Mouse (Mus musculus) testis, adult 10 weeks (tissue): ENCODE measurements around the gene Olfr203. TPM values are rescaled to one million over a fixed set of nuclear protein-coding genes. Genes with fewer than 3 reads are reported as not detected.

Experiments
- polyA plus RNA-seq: library from polyadenylated mRNA; stranded (reverse); fragments of 350-450 nt; fragmentation: Illumina TruSeq; extraction: RNeasy Lipid Tissue Mini Kit (QIAGEN cat#74804); gene quantifications from one replicate; pipeline ENCODE4 v1.2.3, GENCODE M21; 2014; ENCODE audit warnings: low read depth, low replicate concordance

Olfr203 gene
- polyA plus RNA-seq: not detected

DNA sequence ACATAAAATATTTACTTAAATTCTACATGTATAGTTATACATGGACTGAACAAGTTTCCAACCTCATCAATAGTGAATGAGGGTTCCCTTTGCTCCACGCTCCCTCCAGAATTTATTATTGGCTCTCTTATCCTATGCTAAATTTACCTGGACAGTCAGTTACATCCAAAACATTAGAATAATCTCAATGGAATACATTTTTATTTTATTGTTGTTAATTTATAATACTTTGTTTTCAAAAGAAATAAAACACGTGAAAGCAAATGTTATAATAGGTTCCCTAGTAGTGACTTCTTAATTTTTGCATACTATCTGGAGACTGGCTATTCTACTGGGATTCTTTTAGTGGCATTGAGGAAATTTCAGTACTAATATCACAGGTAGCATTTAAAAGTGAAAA is at the start of gene Olfr203:
TSS of gene Olfr203 (plus strand) at position 301 of the 400 bp plus-strand sequence.

DNA sequence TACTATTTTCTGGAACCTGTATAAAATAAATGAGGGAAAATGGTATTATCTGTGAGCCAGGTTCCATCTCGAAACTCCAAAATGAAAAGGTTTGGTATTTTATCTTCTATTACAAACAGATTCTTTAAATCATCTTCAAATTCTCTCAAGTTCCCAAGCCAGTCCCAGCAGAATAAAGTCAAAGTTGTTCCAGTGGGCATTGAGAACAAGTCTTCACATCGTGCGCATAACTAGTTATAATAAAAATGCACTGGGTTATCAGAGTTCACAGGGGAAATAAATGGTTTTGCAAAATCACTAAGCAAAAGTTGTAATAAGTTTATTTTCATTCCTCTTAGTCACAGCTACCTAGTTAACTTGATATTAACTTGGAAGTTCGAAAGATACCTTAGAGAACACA is 26.1 kb upstream of the Olfr203 start, which contains the start of gene Olfr201:
TSS of gene Olfr201 (minus strand) at position 101 of the 400 bp plus-strand sequence.

DNA sequence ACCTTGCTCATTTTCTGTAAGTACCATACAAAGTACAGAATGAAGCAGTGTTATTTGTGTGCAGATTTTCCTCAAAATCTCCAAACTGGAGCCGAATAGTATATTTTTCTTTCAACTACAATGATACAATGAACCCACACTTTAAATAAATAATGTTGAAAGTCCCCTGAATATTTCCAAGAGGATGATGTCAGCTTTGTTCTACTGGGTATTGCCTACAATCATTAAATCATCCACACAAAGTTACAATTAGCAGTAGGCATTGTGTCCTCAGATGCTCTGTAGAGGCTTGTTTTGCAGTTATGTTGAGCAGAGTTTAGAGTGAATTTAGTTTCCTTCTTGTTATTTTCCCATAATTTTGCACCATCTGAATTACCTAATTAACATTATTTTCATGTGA is 12.0 kb upstream of the Olfr203 start, which contains the start of gene Olfr202:
TSS of gene Olfr202 (minus strand) at position 101 of the 400 bp plus-strand sequence.

DNA sequence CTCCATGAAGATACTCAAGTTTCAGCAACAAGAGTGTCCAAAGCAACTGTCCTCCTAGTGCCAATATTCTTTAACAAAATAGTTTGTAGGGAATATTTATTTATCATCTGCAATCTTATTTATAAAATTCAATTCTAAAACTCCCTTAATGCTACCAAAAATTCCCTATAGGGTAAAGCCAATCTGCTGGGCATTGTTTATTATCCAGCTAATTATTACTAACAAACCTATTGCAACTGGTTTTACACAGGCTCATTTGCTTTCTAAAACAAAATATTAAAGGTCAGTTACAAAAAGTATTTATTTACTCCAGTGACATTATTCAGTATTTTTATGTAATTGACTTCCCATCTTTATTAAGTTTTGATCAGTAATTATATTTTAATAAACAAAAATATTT is 19.5 kb downstream of the Olfr203 start, which contains the start of gene Olfr204:
TSS of gene Olfr204 (minus strand) at position 101 of the 400 bp plus-strand sequence.

DNA sequence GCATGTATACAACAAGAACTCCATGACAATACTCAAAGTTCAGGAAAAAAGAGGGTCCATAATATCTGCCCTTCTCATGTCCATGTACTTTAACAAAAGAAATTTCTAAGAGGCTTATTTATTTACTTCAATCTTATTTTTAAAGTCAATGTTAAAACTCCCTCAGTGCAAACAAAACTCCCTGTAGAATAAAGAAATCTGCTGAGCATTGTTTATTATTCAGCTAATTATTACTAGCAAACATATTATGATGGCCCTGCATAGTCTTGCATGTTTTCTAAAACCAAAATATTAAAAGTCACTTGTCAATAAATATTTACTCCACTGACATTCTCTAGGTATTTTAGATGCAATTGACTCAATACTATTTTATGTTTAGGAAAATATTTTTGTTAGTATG is 32.4 kb downstream of the Olfr203 start, which contains the start of gene Olfr205:
TSS of gene Olfr205 (minus strand) at position 101 of the 400 bp plus-strand sequence.

DNA sequence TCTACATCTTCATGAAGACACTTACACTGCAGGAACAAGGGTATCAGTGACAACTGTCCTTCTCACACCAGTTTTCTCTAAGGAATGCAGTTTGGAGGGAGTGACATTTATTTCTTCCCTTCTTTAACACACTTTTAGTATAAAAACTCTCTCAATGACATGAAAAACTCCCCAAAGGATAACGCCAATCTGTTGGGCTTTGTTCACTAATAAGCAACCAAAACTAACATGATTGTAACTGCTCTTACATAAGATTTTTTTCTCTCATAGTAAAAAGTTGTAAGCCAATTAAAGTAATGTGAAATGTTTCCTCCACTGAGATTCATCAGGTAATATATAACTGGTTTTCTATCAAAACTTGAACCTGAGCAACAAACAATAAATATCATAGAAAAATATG is 50.5 kb downstream of the Olfr203 start, which contains the start of gene Olfr206:
TSS of gene Olfr206 (minus strand) at position 101 of the 400 bp plus-strand sequence.

Other genes with a start within 250 kb of the Olfr203 start
- gene Olfr190, start 220.9 kb upstream of the Olfr203 start, polyA plus RNA-seq: not detected
- gene Olfr191, start 209.1 kb upstream of the Olfr203 start, polyA plus RNA-seq: not detected
- gene Olfr193, start 187.0 kb upstream of the Olfr203 start, polyA plus RNA-seq: not detected
- gene Olfr194, start 177.8 kb upstream of the Olfr203 start, polyA plus RNA-seq: 0.11 TPM
- gene Olfr195, start 151.8 kb upstream of the Olfr203 start, polyA plus RNA-seq: not detected
- 0.11 TPM for gene Olfr196, start 128.4 kb upstream of the Olfr203 start, polyA plus RNA-seq
- gene Olfr198, start 95.3 kb upstream of the Olfr203 start, polyA plus RNA-seq: not detected
- 2.1 TPM for gene Olfr199, start 79.1 kb upstream of the Olfr203 start, polyA plus RNA-seq
- gene Olfr201, start 26.2 kb upstream of the Olfr203 start, polyA plus RNA-seq: not detected
- gene Olfr202, start 12.1 kb upstream of the Olfr203 start, polyA plus RNA-seq: not detected
- not detected for gene Olfr204, start 19.4 kb downstream of the Olfr203 start, polyA plus RNA-seq
- gene Olfr205, start 32.3 kb downstream of the Olfr203 start, polyA plus RNA-seq: not detected
- gene Olfr206, start 50.4 kb downstream of the Olfr203 start, polyA plus RNA-seq: 0.20 TPM
- not detected for gene Olfr209, start 65.1 kb downstream of the Olfr203 start, polyA plus RNA-seq
- not detected for gene Gabrr3, start 108.5 kb downstream of the Olfr203 start, polyA plus RNA-seq
- gene Riox2, start 172.9 kb downstream of the Olfr203 start, polyA plus RNA-seq: 11.3 TPM